Mouse (Mus musculus) cerebellum, adult 2 months (tissue): ENCODE data around the gene Fuk.

Source experiments
- CTCF ChIP-seq: fragments of 200-500 bp; IDR thresholded peaks from 2 replicates; pipeline ENCODE4 v1.5.1; 2011; ENCODE audit warnings: low read depth, mild to moderate bottlenecking, control low read depth, low read length, moderate library complexity, borderline replicate concordance; ENCODE audit not compliant: insufficient read depth
- POLR2A ChIP-seq: fragments of 200-500 bp; IDR thresholded peaks from 2 replicates; pipeline ENCODE4 v1.6.1; 2011; ENCODE audit warnings: low read length, control low read depth, borderline replicate concordance; ENCODE audit not compliant: insufficient read depth

- TF ChIP-seq CTCF (no peak), POLR2A (no peak)
Measured at GRCm38 (mm10) chr8:110926690-110927089, 24.4 kb upstream of the Fuk start.
